Mouse (Mus musculus) CH12F3 (cell line): ENCODE measurements at regions not wholly inside any gene's neighbourhood (a gene's known extent, or its start where the extent isn't known, plus 50 kb on each side); places are given as distances from the start of the nearest gene placed in this dataset.

Experiments
- in situ Hi-C: fragments of 300-500 bp; cut with MboI; formaldehyde crosslinking; loops from 2 replicates; pipeline ENCODE4 v1.14.3; 2020; ENCODE audit warnings: low sequenced_read_pairs

- in situ Hi-C loops: no loop called here
Observed at GRCm38 (mm10) chr3:52404636-52405035, 136.5 kb downstream of the Foxo1 start.

- in situ Hi-C loops: no loop called here
Observed at GRCm38 (mm10) chr3:52403032-52403431, 134.9 kb downstream of the Foxo1 start.
